Mouse (Mus musculus): ENCODE results near the gene Car14. TPM values are rescaled to one million over a fixed set of nuclear protein-coding genes. Genes with fewer than 3 reads are reported as not detected.

The Car14 gene
- polyA plus RNA-seq, 1 experiment = 3.3 TPM

DNA sequence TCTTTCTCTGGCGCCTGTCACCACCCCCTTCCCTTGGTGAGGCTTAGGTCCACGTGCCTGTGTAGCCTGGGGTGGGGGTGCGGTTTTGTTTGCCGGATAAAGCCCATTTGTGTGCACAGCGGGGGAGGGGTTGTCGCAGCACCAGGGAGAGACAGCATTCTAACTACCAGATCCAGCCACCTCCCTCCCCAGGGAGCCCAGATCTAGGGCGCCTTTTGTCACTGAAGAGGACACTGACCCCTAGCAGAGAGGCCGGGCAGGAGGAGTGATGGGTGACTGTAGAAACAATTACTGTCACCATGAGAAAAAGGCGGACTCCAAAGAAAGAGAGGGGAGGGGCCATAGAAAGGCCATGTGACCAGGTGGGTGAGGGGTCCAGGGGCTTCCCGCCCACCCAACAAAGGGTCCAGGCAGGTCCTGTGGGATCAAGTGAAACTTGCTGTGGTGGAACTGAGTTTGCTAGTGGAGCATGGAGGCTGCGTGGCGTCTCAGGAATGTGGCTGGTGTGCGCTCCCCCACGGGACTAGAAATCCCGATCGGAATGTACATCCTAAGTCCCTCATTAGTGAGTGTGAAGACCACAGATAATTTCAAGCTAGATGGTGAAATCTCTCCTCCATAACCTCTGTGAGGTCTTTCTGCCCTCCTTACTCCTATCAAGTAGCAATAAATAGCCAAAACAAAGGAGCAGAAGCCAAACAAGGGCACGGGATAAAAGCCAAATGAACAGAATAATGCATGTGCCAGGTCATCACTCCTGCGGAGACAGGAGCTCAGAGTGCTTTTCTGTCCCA lies 852 bp upstream of the Car14 start:
- peak overlapping the region; percentile 11; the same call in 1 of the 2 replicates for H3K9ac ChIP-seq (ENCODE audit: low read depth, poor library complexity, severe bottlenecking)
- H3K9me3 ChIP-seq (replicated peaks; ENCODE audit: control insufficient read depth, insufficient read depth, low read length, poor library complexity, severe bottlenecking) = no peaks in the 10 kb centered on the region
- H3K27ac ChIP-seq (ENCODE audit: insufficient read depth, low read length) = no peak overlapping the region
- peak overlapping the region; percentile 57 for H3K4me3 ChIP-seq (ENCODE audit: low read depth, low read length)
- H3K27me3 ChIP-seq (ENCODE audit: control insufficient read depth, insufficient read depth, low read length, poor library complexity, severe bottlenecking) = 0 out of 2 replicates have a peak, but pooled peaks cover 6% of the 10 kb centered on the region
- H3K36me3 ChIP-seq (ENCODE audit: control insufficient read depth, insufficient read depth, low read length, poor library complexity, severe bottlenecking) = no peaks in the 10 kb centered on the region
- TF ChIP-seq CTCF (IDR thresholded peaks at IDR 0.05; ENCODE audit: low read depth, low read length) (no peak), EP300 (IDR thresholded peaks at IDR 0.05; ENCODE audit: insufficient read depth, low read depth, low read length) (peak; percentile 81; the same call in 1 of the 2 replicates), POLR2A (IDR thresholded peaks at IDR 0.05; ENCODE audit: insufficient read depth, low read length) (no peak)
- peaks cover 4% of the 10 kb centered on the region for H3K4me1 ChIP-seq (ENCODE audit: control insufficient read depth, insufficient read depth, low read length)

- 0 out of 2 replicates have a peak, but pooled peaks cover 6% of the 10 kb centered on the region for H3K27me3 ChIP-seq (ENCODE audit: control insufficient read depth, insufficient read depth, low read length, poor library complexity, severe bottlenecking)
- peaks cover 4% of the 10 kb centered on the region for H3K4me1 ChIP-seq (ENCODE audit: control insufficient read depth, insufficient read depth, low read length)
- H3K9ac ChIP-seq (ENCODE audit: low read depth, poor library complexity, severe bottlenecking) = peak overlapping the region; percentile 11; the same call in 1 of the 2 replicates
- H3K36me3 ChIP-seq (ENCODE audit: control insufficient read depth, insufficient read depth, low read length, poor library complexity, severe bottlenecking) = no peaks in the 10 kb centered on the region
- H3K4me3 ChIP-seq (ENCODE audit: low read depth, low read length) = peak overlapping the region; percentile 6; the same call in 1 of the 2 replicates
- H3K27ac ChIP-seq (ENCODE audit: insufficient read depth, low read length) = no peak overlapping the region
- TF ChIP-seq POLR2A (IDR thresholded peaks at IDR 0.05; ENCODE audit: insufficient read depth, low read length) (no peak), CTCF (IDR thresholded peaks at IDR 0.05; ENCODE audit: low read depth, low read length) (no peak), EP300 (IDR thresholded peaks at IDR 0.05; ENCODE audit: insufficient read depth, low read depth, low read length) (no peak)
- no peaks in the 10 kb centered on the region for H3K9me3 ChIP-seq (replicated peaks; ENCODE audit: control insufficient read depth, insufficient read depth, low read length, poor library complexity, severe bottlenecking)
These were observed 563 bp downstream of the Car14 start for GRCm38 (mm10) chr3:95903753-95904502.

GRCm38 (mm10) chr3:95902643-95903042 lies 1.8 kb downstream of the Car14 start:
- Histone ChIP-seq H3K9me3 (replicated peaks; ENCODE audit: control insufficient read depth, insufficient read depth, low read length, poor library complexity, severe bottlenecking) (no peaks in the 10 kb centered on the region), H3K4me3 (ENCODE audit: low read depth, low read length) (no peak overlapping the region), H3K27me3 (ENCODE audit: control insufficient read depth, insufficient read depth, low read length, poor library complexity, severe bottlenecking) (0 out of 2 replicates have a peak, but pooled peaks cover 6% of the 10 kb centered on the region), H3K9ac (ENCODE audit: low read depth, poor library complexity, severe bottlenecking) (no peak overlapping the region), H3K27ac (ENCODE audit: insufficient read depth, low read length) (no peak overlapping the region), H3K4me1 (ENCODE audit: control insufficient read depth, insufficient read depth, low read length) (peaks cover 4% of the 10 kb centered on the region), H3K36me3 (ENCODE audit: control insufficient read depth, insufficient read depth, low read length, poor library complexity, severe bottlenecking) (no peaks in the 10 kb centered on the region)
- no peak for TF ChIP-seq POLR2A (IDR thresholded peaks at IDR 0.05; ENCODE audit: insufficient read depth, low read length)
- no peak for TF ChIP-seq CTCF (IDR thresholded peaks at IDR 0.05; ENCODE audit: low read depth, low read length)
- no peak for TF ChIP-seq EP300 (IDR thresholded peaks at IDR 0.05; ENCODE audit: insufficient read depth, low read depth, low read length)

DNA sequence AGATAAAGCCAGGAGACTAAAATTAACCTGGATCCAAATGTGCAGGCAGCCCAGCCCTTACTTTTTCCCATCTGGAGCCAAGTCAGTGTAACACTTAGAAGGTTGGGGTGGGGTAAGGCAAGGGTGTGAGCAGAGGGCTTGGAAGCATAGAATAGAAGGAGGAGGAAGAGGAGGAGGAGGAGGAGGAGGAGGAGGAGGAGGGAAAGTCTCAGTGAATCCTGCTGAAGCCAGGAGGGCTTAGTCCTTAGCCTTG lies 2.2 kb downstream of the Car14 start:
- Histone ChIP-seq H3K9me3 (replicated peaks; ENCODE audit: control insufficient read depth, insufficient read depth, low read length, poor library complexity, severe bottlenecking) (no peaks in the 10 kb centered on the region), H3K9ac (ENCODE audit: low read depth, poor library complexity, severe bottlenecking) (no peak overlapping the region), H3K27me3 (ENCODE audit: control insufficient read depth, insufficient read depth, low read length, poor library complexity, severe bottlenecking) (0 out of 2 replicates have a peak, but pooled peaks cover 6% of the 10 kb centered on the region), H3K4me3 (ENCODE audit: low read depth, low read length) (no peak overlapping the region), H3K4me1 (ENCODE audit: control insufficient read depth, insufficient read depth, low read length) (peaks cover 4% of the 10 kb centered on the region), H3K36me3 (ENCODE audit: control insufficient read depth, insufficient read depth, low read length, poor library complexity, severe bottlenecking) (no peaks in the 10 kb centered on the region; the same call in 1 of the 2 replicates), H3K27ac (ENCODE audit: insufficient read depth, low read length) (no peak overlapping the region)
- TF ChIP-seq POLR2A (IDR thresholded peaks at IDR 0.05; ENCODE audit: insufficient read depth, low read length) (no peak), CTCF (IDR thresholded peaks at IDR 0.05; ENCODE audit: low read depth, low read length) (no peak), EP300 (IDR thresholded peaks at IDR 0.05; ENCODE audit: insufficient read depth, low read depth, low read length) (no peak)

DNA sequence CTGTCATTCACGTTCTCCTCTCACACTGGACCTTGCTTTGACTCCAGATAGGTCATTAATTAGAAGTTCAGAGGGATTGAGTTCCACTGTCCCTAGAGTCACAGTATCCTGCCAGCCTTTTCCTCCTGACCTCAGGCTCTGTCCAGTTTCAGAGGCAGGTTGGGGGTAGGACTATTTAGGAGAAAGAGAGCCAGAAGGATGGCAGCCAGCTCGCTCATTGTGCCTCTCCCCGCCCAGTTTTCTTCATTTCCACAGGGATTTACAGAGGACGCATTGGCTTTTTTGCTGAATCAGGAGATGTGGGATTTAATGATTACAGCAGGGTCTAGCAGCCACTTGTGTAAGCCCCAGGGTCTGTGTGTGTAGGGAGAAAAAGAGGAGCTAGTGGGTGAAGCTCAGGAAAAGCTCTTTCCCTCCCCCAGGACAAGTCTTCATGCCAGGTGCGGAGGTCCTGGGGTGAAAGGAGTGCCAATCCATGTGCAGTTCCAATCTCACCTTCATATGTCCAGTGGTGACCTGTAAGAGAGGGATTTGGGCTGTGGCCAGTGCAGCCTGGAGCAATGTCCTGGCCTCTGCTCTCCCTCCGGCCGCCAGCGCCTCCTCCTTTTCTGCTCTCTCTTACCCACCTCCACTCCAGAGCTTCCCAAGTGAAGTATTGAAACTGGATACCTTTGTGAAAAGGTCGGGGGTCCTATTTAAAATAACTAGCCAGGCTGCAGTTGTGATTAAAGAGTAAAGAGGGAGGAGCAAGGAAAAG lies 2.7 kb downstream of the Car14 start:
- no peak overlapping the region for H3K9ac ChIP-seq (ENCODE audit: low read depth, poor library complexity, severe bottlenecking)
- H3K36me3 ChIP-seq (ENCODE audit: control insufficient read depth, insufficient read depth, low read length, poor library complexity, severe bottlenecking) = no peaks in the 10 kb centered on the region; the same call in 1 of the 2 replicates
- TF ChIP-seq EP300 (IDR thresholded peaks at IDR 0.05; ENCODE audit: insufficient read depth, low read depth, low read length) (no peak), POLR2A (IDR thresholded peaks at IDR 0.05; ENCODE audit: insufficient read depth, low read length) (no peak), CTCF (IDR thresholded peaks at IDR 0.05; ENCODE audit: low read depth, low read length) (no peak)
- H3K27me3 ChIP-seq (ENCODE audit: control insufficient read depth, insufficient read depth, low read length, poor library complexity, severe bottlenecking) = 0 out of 2 replicates have a peak, but pooled peaks cover 6% of the 10 kb centered on the region
- H3K27ac ChIP-seq (ENCODE audit: insufficient read depth, low read length) = no peak overlapping the region
- no peaks in the 10 kb centered on the region for H3K9me3 ChIP-seq (replicated peaks; ENCODE audit: control insufficient read depth, insufficient read depth, low read length, poor library complexity, severe bottlenecking)
- H3K4me1 ChIP-seq (ENCODE audit: control insufficient read depth, insufficient read depth, low read length) = peaks cover 4% of the 10 kb centered on the region
- H3K4me3 ChIP-seq (ENCODE audit: low read depth, low read length) = no peak overlapping the region
